ENCODE assay signal across 21 mouse cellular contexts in the genomic region with DNA sequence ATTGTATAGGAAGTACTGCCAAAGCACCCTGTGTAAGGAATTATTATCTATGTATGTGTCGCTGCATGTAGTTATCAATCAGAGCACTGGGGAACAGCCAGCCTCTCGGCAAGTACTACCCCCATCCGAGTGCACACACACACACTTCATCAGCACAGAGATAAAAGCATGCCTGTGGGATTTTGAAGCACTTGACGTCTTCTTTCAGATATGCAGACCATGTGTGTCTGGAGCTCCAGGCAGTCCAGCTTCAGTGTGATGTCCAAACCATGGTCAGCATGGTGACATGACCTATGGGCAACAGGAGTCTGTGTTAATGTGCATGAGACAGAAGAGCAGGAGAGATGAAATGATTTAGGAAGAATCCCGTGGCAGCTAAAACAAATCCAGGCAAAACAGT.
A peak's percentile ranks its signal among the peaks of the same experiment; 100 is the strongest.
DNase-seq lines count a peak whose midpoint lies in the region; ATAC-seq and TF ChIP-seq lines count a peak whose summit lies in the region.
"Had no signal": no experiment of that assay in that cellular context is flagged by ENCODE, and none has a peak within 500 bp of the region (broad histone marks: within the 10 kb centered on the region; RNA-seq: fewer than 3 reads in every experiment).

No protein-coding gene starts in this region.

- peak; percentile 7 for DNase-seq in embryonic facial prominence, embryonic 14.5 days (ENCODE audit: low spot score)
- DNase-seq in embryonic facial prominence, embryonic 10.5 days (ENCODE audit: low spot score): no peak
- DNase-seq in heart, postnatal 14 days: no peak
- DNase-seq in lung, postnatal 0 days (ENCODE audit: low spot score): peak; percentile 16
- DNase-seq in lung, postnatal 10 days: no peak
- DNase-seq: adrenal gland, postnatal 14 days; cerebellum, adult 11-12 months; cerebellum, adult 9-10 months; cerebellum, postnatal 25 days; forebrain, postnatal 0 days; gastrocnemius, postnatal 14 days had no signal

- H3K27me3 ChIP-seq in embryonic facial prominence, embryonic 14.5 days (replicated peaks; ENCODE audit: control insufficient read depth, insufficient read depth, low read length): no peaks in the 10 kb centered on the region
- no peaks in the 10 kb centered on the region for H3K27me3 ChIP-seq in embryonic facial prominence, embryonic 10.5 days (replicated peaks; ENCODE audit: low read depth, poor library complexity, severe bottlenecking)
- H3K27me3 ChIP-seq in heart, embryonic 13.5 days (replicated peaks): 0 out of 2 replicates have a peak, but pooled peaks cover 3% of the 10 kb centered on the region
- no peaks in the 10 kb centered on the region for H3K27me3 ChIP-seq in lung, postnatal 0 days (replicated peaks; ENCODE audit: insufficient read depth, low read length)
- H3K27me3 ChIP-seq in kidney, embryonic 15.5 days: no peaks in the 10 kb centered on the region
- H3K27me3 ChIP-seq: CH12.LX; embryonic facial prominence, embryonic 13.5 days; forebrain, embryonic 13.5 days; hindbrain, embryonic 15.5 days had no signal

- no peaks in the 10 kb centered on the region for H3K36me3 ChIP-seq in embryonic facial prominence, embryonic 14.5 days (ENCODE audit: control insufficient read depth, insufficient read depth, low read length)
- no peaks in the 10 kb centered on the region for H3K36me3 ChIP-seq in embryonic facial prominence, embryonic 10.5 days (replicated peaks)
- H3K36me3 ChIP-seq in heart, embryonic 13.5 days: no peaks in the 10 kb centered on the region
- H3K36me3 ChIP-seq in lung, postnatal 0 days (ENCODE audit: insufficient read depth, low read length): no peaks in the 10 kb centered on the region
- no peaks in the 10 kb centered on the region for H3K36me3 ChIP-seq in kidney, embryonic 15.5 days
- H3K36me3 ChIP-seq: embryonic facial prominence, embryonic 13.5 days; heart, embryonic 10.5 days; hindbrain, embryonic 15.5 days had no signal

- H3K4me2 ChIP-seq in embryonic facial prominence, embryonic 14.5 days (ENCODE audit: low read depth, low read length): no peak overlapping the region
- peak overlapping the region; percentile 26 for H3K4me2 ChIP-seq in heart, embryonic 13.5 days
- H3K4me2 ChIP-seq in lung, postnatal 0 days (replicated peaks; ENCODE audit: low read depth, low read length): no peak overlapping the region
- no peak overlapping the region for H3K4me2 ChIP-seq in kidney, embryonic 15.5 days
- H3K4me2 ChIP-seq: embryonic facial prominence, embryonic 13.5 days; forebrain, embryonic 13.5 days; hindbrain, embryonic 15.5 days had no signal

- no peaks in the 10 kb centered on the region for H3K9me3 ChIP-seq in embryonic facial prominence, embryonic 14.5 days (ENCODE audit: control insufficient read depth, low read length)
- H3K9me3 ChIP-seq in embryonic facial prominence, embryonic 10.5 days: no peaks in the 10 kb centered on the region
- no peaks in the 10 kb centered on the region for H3K9me3 ChIP-seq in heart, embryonic 13.5 days
- no peaks in the 10 kb centered on the region for H3K9me3 ChIP-seq in lung, postnatal 0 days (ENCODE audit: low read length)
- H3K9me3 ChIP-seq in kidney, embryonic 15.5 days (replicated peaks): no peaks in the 10 kb centered on the region; the same call in 1 of the 2 replicates
- H3K9me3 ChIP-seq: embryonic facial prominence, embryonic 13.5 days; forebrain, embryonic 13.5 days; heart, embryonic 10.5 days; hindbrain, embryonic 15.5 days had no signal

- H3K4me3 ChIP-seq in embryonic facial prominence, embryonic 14.5 days (ENCODE audit: low read depth, low read length): no peak overlapping the region
- no peak overlapping the region for H3K4me3 ChIP-seq in embryonic facial prominence, embryonic 10.5 days
- H3K4me3 ChIP-seq in heart, embryonic 13.5 days: no peak overlapping the region
- H3K4me3 ChIP-seq in lung, postnatal 0 days (ENCODE audit: low read depth, low read length): no peak overlapping the region
- no peak overlapping the region for H3K4me3 ChIP-seq in kidney, embryonic 15.5 days (replicated peaks)
- H3K4me3 ChIP-seq: embryonic facial prominence, embryonic 13.5 days; forebrain, embryonic 13.5 days; heart, embryonic 10.5 days; hindbrain, embryonic 15.5 days had no signal

- TF ChIP-seq CTCF in lung, postnatal 0 days (IDR thresholded peaks at IDR 0.05): no peak

- no peak for TF ChIP-seq EP300 in lung, postnatal 0 days (IDR thresholded peaks at IDR 0.05)

- no peak overlapping the region for H3K27ac ChIP-seq in embryonic facial prominence, embryonic 14.5 days (replicated peaks; ENCODE audit: low read depth, low read length)
- H3K27ac ChIP-seq in embryonic facial prominence, embryonic 10.5 days (replicated peaks): no peak overlapping the region
- no peak overlapping the region for H3K27ac ChIP-seq in heart, embryonic 13.5 days (replicated peaks)
- no peak overlapping the region for H3K27ac ChIP-seq in lung, postnatal 0 days (ENCODE audit: low read length)
- no peak overlapping the region for H3K27ac ChIP-seq in kidney, embryonic 15.5 days
- H3K27ac ChIP-seq: embryonic facial prominence, embryonic 13.5 days; forebrain, embryonic 13.5 days; heart, embryonic 10.5 days; hindbrain, embryonic 15.5 days had no signal

- 54% methylated on average over 5 of the region's 5 CpGs for WGBS in embryonic facial prominence, embryonic 14.5 days
- WGBS in embryonic facial prominence, embryonic 10.5 days: 79% methylated on average over 5 of the region's 5 CpGs
- 19% methylated on average over 5 of the region's 5 CpGs for WGBS in heart, embryonic 13.5 days
- WGBS in lung, postnatal 0 days: 14% methylated on average over 5 of the region's 5 CpGs
- WGBS in kidney, embryonic 15.5 days: 57% methylated on average over 5 of the region's 5 CpGs

- H3K4me1 ChIP-seq in embryonic facial prominence, embryonic 14.5 days (ENCODE audit: control insufficient read depth, insufficient read depth, low read length): no peaks in the 10 kb centered on the region
- no peaks in the 10 kb centered on the region for H3K4me1 ChIP-seq in embryonic facial prominence, embryonic 10.5 days
- peaks cover 38% of the 10 kb centered on the region for H3K4me1 ChIP-seq in heart, embryonic 13.5 days
- H3K4me1 ChIP-seq in lung, postnatal 0 days (ENCODE audit: insufficient read depth, low read depth, low read length): no peaks in the 10 kb centered on the region; the same call in 1 of the 2 replicates
- H3K4me1 ChIP-seq in kidney, embryonic 15.5 days: 0 out of 2 replicates have a peak, but pooled peaks cover 3% of the 10 kb centered on the region
- H3K4me1 ChIP-seq: embryonic facial prominence, embryonic 13.5 days had no signal

- no peak for ATAC-seq in embryonic facial prominence, embryonic 14.5 days (ENCODE audit: low read depth)
- no peak for ATAC-seq in heart, embryonic 13.5 days (ENCODE audit: extremely low read depth, insufficient number of reproducible peaks, low FRiP score, low TSS enrichment)
- no peak for ATAC-seq in lung, postnatal 0 days
- ATAC-seq in kidney, embryonic 15.5 days (replicated peaks; ENCODE audit: low FRiP score): no peak
- ATAC-seq: activated CD4-positive, CD25-positive, alpha-beta regulatory T cell, adult 4 months; forebrain, embryonic 13.5 days; forebrain, postnatal 0 days; intestine, embryonic 16.5 days; Patski had no signal

- intact Hi-C loops in heart, postnatal 14 days (cut with DNase I): no loop called here

- no peak overlapping the region for H3K9ac ChIP-seq in embryonic facial prominence, embryonic 14.5 days (ENCODE audit: low read depth, low read length)
- no peak overlapping the region for H3K9ac ChIP-seq in heart, embryonic 13.5 days
- H3K9ac ChIP-seq in lung, postnatal 0 days (replicated peaks; ENCODE audit: low read depth): no peak overlapping the region
- H3K9ac ChIP-seq in kidney, embryonic 15.5 days: no peak overlapping the region
- H3K9ac ChIP-seq: embryonic facial prominence, embryonic 13.5 days; forebrain, embryonic 13.5 days; forebrain, postnatal 0 days; hindbrain, embryonic 15.5 days had no signal

Comparison
In these comparisons a context has a peak if more than half of its experiments do, and no peak if none do; other contexts are left out.
1. DNase-seq: peak in embryonic facial prominence, embryonic 14.5 days (single experiment) and lung, postnatal 0 days (single experiment); none in embryonic facial prominence, embryonic 10.5 days (single experiment), heart, postnatal 14 days (0 of 2) and lung, postnatal 10 days (single experiment).